Mouse (Mus musculus) testis, adult 2 months (tissue): ENCODE data around the gene Lekr1. TPM values are rescaled to one million over a fixed set of nuclear protein-coding genes. Genes with fewer than 3 reads are reported as not detected.
A peak's percentile ranks its signal among the peaks of the same experiment; 100 is the strongest.

Experiments used
- H3K27ac ChIP-seq: fragments of 200-500 bp; 2 replicates; pipeline ENCODE4 v1.5.1; 2012; ENCODE audit warnings: low read depth, low read length; ENCODE audit not compliant: control insufficient read depth, insufficient read depth
- H3K27me3 ChIP-seq: fragments of 200-500 bp; 2 replicates; pipeline ENCODE4 v1.6.1; 2012; ENCODE audit warnings: mild to moderate bottlenecking, low read length, moderate library complexity; ENCODE audit not compliant: control insufficient read depth, insufficient read depth
- H3K36me3 ChIP-seq: fragments of 200-500 bp; 2 replicates; pipeline ENCODE4 v1.6.1; 2012; ENCODE audit warnings: mild to moderate bottlenecking, low read length; ENCODE audit not compliant: control insufficient read depth, insufficient read depth
- H3K4me1 ChIP-seq: fragments of 200-500 bp; 2 replicates; pipeline ENCODE4 v1.6.1; 2012; ENCODE audit warnings: low read length; ENCODE audit not compliant: control insufficient read depth, insufficient read depth
- H3K4me3 ChIP-seq: fragments of 200-500 bp; 2 replicates; pipeline ENCODE4 v1.5.1; 2012; ENCODE audit warnings: low read depth, mild to moderate bottlenecking, low read length, moderate library complexity, mixed read lengths; ENCODE audit not compliant: control insufficient read depth
- CTCF ChIP-seq: fragments of 200-500 bp; IDR thresholded peaks from 2 replicates; pipeline ENCODE4 v1.5.1; 2012; ENCODE audit warnings: low read depth, mild to moderate bottlenecking, inconsistent platforms, low read length, moderate library complexity; ENCODE audit not compliant: control insufficient read depth, insufficient read depth, insufficient replicate concordance
- POLR2A ChIP-seq: fragments of 200-500 bp; IDR thresholded peaks from 2 replicates; pipeline ENCODE4 v1.6.1; 2012; ENCODE audit warnings: low read depth, mild to moderate bottlenecking, inconsistent platforms, low read length, moderate library complexity; ENCODE audit not compliant: control insufficient read depth
- polyA plus RNA-seq: library from polyadenylated mRNA; depleted of rRNA; stranded (reverse); fragments of >200 nt; gene quantifications from 2 replicates; pipeline ENCODE4 v1.2.3, GENCODE M21; 2012

Lekr1 gene
- polyA plus RNA-seq, 1 experiment: 8.0 TPM

DNA sequence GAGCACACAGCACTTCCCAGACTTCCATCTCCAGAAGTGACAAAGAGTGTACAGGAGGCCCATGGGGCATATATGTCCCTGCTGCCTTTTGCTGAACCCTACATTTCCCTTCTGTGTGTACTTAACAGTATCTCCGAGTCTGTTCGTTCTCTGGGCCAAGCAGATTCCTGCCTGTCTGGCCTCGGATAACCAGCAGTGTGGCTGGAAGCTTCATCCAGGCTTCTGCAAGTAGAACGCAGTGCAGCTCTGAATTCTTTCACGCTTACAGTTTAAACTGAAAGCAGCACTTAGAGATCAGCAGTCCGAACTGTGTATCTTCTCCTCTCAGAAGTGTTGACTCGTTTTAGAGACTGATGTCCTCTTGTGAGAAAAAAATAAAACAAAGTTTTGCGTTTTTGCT is 7.7 kb downstream of the Lekr1 start:
- no peaks in the 10 kb centered on the region; the same call in 1 of the 2 replicates for H3K36me3 ChIP-seq
- H3K4me1 ChIP-seq: no peaks in the 10 kb centered on the region; the same call in 1 of the 2 replicates
- H3K27me3 ChIP-seq: no peaks in the 10 kb centered on the region
- TF ChIP-seq POLR2A (no peak), CTCF (no peak)
- no peak overlapping the region for H3K4me3 ChIP-seq
- peak overlapping the region; percentile 70 for H3K27ac ChIP-seq

DNA sequence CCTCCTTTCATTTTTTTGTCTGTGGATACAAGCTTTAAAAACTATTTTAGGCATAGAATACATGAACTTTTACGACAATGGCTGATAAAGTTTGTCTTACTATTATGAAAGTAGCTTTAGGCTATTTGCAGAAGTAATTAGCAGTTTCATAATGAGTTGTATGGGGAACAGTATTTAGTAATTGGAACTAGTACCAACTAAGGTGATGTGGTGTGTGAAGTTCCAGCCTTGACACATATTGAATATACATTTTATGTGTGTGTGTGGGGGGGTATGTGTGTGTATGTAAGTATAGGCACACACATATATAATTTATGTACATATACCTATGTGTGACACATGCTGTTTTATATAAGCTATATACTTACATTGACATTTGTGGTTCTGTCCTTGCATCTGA is 14.6 kb downstream of the Lekr1 start:
- Histone ChIP-seq H3K27me3 (no peaks in the 10 kb centered on the region), H3K36me3 (no peaks in the 10 kb centered on the region), H3K4me3 (no peak overlapping the region), H3K4me1 (no peaks in the 10 kb centered on the region), H3K27ac (no peak overlapping the region)
- TF ChIP-seq POLR2A (no peak), CTCF (no peak)

DNA sequence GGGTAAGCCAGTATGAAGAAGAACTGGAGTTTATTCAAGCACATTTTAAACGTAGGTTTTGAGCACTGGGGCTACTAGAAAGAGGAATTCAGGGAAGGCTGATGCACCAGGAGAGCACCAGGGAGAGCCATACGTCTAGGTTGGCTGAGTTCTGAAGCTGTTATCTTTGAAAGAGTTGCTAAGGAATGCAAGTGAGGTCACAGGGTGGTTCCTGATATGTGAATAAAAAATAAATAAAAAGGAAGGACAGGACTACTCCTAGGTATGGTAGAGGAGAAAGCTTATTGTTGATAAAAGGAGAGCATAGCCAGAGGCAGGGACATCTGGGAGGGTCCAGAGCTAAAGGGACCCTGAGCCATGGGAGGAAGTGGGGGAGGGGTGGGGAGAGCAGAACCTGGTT is 23.7 kb downstream of the Lekr1 start:
- Histone ChIP-seq H3K4me3 (no peak overlapping the region), H3K27ac (no peak overlapping the region), H3K36me3 (no peaks in the 10 kb centered on the region), H3K27me3 (no peaks in the 10 kb centered on the region), H3K4me1 (no peaks in the 10 kb centered on the region)
- TF ChIP-seq POLR2A: no peak
- no peak for TF ChIP-seq CTCF

DNA sequence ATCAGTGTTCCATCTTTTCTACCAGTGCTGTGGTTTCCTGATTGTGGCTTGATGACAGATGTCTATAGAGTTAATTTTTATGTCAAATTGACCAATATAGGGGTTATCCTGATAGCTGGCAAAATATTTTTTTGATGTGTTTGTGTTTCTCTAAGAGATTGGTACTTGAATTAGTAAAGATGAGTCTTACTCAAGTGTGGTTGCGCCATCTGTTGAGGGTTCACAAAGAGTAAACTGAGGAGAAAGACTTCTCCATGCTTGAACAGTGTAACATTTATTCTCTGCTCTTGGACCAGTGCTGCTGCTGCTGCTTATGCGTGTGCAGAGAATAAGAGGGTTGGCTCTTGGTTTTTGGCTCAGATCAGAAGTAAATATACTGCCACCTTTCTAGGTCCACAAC is 24.8 kb downstream of the Lekr1 start:
- Histone ChIP-seq H3K4me1 (no peaks in the 10 kb centered on the region), H3K4me3 (no peak overlapping the region), H3K27ac (no peak overlapping the region), H3K36me3 (no peaks in the 10 kb centered on the region), H3K27me3 (no peaks in the 10 kb centered on the region)
- TF ChIP-seq POLR2A (no peak), CTCF (no peak)

DNA sequence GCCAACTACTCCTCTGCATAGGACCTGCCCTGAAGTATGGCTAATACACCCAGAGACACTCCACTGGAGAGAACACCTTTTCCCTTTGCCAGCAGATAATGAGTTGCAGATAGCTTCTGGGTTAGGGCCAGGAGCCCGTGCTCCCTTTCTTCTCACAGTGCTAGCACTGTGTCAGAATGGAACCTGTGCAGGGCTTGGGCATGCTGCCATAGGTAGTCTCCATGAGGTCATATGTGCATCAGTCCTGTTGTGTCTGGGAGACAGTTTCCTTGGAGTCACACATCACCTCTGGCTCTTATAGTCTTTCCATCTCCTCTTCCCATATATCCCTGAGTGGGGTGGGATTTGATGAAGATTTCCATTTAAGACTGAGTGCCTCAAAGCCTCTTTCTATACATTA is 33.7 kb downstream of the Lekr1 start:
- no peak overlapping the region for H3K4me3 ChIP-seq
- no peaks in the 10 kb centered on the region for H3K4me1 ChIP-seq
- no peak overlapping the region for H3K27ac ChIP-seq
- TF ChIP-seq CTCF (no peak), POLR2A (no peak)
- H3K27me3 ChIP-seq: no peaks in the 10 kb centered on the region
- no peaks in the 10 kb centered on the region for H3K36me3 ChIP-seq

DNA sequence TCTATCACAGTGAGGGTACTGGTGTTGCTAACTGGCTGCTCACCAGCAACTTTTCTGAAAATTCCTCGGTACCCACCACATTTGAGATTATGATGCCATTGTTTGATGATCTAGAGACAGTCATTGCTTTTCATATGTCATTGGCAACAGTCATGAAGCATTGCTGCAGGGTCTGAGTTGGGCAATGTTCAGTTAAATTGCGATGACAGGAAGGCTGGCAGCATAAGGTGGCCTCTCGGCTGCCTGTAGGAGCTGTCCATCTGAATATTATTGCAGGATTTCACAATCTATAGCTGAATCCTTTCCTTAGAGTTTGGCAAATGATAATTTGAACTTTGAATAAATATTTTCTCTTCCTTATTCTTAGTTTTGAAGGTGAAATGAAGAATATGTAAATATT is 48.3 kb downstream of the Lekr1 start:
- no peak overlapping the region for H3K4me3 ChIP-seq
- H3K27me3 ChIP-seq: no peaks in the 10 kb centered on the region
- H3K36me3 ChIP-seq: no peaks in the 10 kb centered on the region
- TF ChIP-seq CTCF (no peak), POLR2A (no peak)
- H3K4me1 ChIP-seq: no peaks in the 10 kb centered on the region
- H3K27ac ChIP-seq: no peak overlapping the region

DNA sequence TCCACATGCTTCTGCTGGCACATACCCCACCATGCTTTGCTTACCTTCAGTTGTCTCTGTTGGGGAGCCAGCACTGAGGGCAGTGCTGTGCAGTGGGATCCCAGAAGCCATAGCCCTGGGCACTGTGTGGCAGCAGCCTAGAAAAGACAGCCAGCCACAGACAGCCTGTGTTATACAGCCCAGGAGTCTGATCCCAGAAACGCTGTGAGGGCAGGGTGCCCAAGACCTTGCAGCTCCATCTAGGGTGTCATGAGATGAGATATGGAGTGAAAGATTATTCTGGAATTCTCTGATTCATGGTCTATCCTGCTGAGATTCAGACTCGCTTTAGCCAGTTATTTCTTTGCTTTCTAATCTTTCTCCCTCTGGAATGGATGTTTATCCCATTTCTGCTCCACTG is 51.4 kb downstream of the Lekr1 start:
- no peaks in the 10 kb centered on the region for H3K4me1 ChIP-seq
- TF ChIP-seq POLR2A (no peak), CTCF (no peak)
- no peaks in the 10 kb centered on the region for H3K36me3 ChIP-seq
- no peaks in the 10 kb centered on the region for H3K27me3 ChIP-seq
- H3K4me3 ChIP-seq: no peak overlapping the region
- no peak overlapping the region for H3K27ac ChIP-seq

DNA sequence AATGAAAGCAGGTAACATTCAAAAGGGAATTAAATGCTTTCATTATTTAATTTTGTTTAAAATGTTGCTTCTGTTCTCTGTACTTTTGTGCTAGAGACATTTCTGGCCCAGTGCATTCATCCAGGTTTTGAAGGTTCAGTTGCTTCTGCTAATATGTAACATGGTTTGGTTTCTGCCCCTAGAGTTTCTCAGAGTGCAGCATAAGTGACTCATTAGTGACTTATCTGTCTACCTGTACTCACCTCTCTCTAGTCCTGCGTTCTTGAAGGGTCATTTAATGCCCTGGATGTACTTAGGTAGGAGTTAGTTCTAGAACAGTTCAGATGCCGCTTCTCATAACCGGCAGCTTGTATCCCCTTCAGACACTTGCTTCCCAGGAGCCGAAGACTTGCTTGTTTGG is 56.9 kb downstream of the Lekr1 start:
- no peaks in the 10 kb centered on the region for H3K27me3 ChIP-seq
- H3K36me3 ChIP-seq: no peaks in the 10 kb centered on the region
- no peaks in the 10 kb centered on the region for H3K4me1 ChIP-seq
- no peak overlapping the region for H3K4me3 ChIP-seq
- H3K27ac ChIP-seq: no peak overlapping the region
- no peak for TF ChIP-seq POLR2A
- TF ChIP-seq CTCF: no peak
